Mouse (Mus musculus): ENCODE results near the gene Med15. TPM values are rescaled to one million over a fixed set of nuclear protein-coding genes. Genes with fewer than 3 reads are reported as not detected.
"Not testable (repeated sequence)": the region's sequence is repeated elsewhere in the genome, so short reads cannot be mapped to it uniquely, and the experiment has no call there.

Gene Med15
- polyA plus RNA-seq, 1 experiment from 2014 or later = 42.0 TPM

GRCm38 (mm10) chr16:17742810-17743209 lies 10.1 kb upstream of the Med15 start:
- Histone ChIP-seq H3K4me2 (replicated peaks) (no peak overlapping the region), H3K4me1 (replicated peaks; ENCODE audit: control insufficient read depth, insufficient read depth, low read length) (no peaks in the 10 kb centered on the region), H3K9ac (no peak overlapping the region), H3K36me3 (replicated peaks; ENCODE audit: control insufficient read depth, insufficient read depth) (no peaks in the 10 kb centered on the region), H3K4me3 (replicated peaks; ENCODE audit: low read length) (no peak overlapping the region), H3K9me3 (ENCODE audit: control insufficient read depth, low read length) (no peaks in the 10 kb centered on the region), H3K27me3 (ENCODE audit: control insufficient read depth, insufficient read depth, low read length) (no peaks in the 10 kb centered on the region), H3K27ac (no peak overlapping the region)
- 75% methylated on average over 1 of the region's 1 CpGs for WGBS
- ATAC-seq (ENCODE audit: low FRiP score) = no peak
- DNase-seq (ENCODE audit: low spot score) = no peak

- Histone ChIP-seq H3K27me3 (ENCODE audit: control insufficient read depth, insufficient read depth, low read length) (no peaks in the 10 kb centered on the region), H3K27ac (no peak overlapping the region), H3K36me3 (replicated peaks; ENCODE audit: control insufficient read depth, insufficient read depth) (no peaks in the 10 kb centered on the region), H3K4me3 (replicated peaks; ENCODE audit: low read length) (no peak overlapping the region), H3K9me3 (ENCODE audit: control insufficient read depth, low read length) (no peaks in the 10 kb centered on the region), H3K4me1 (replicated peaks; ENCODE audit: control insufficient read depth, insufficient read depth, low read length) (no peaks in the 10 kb centered on the region), H3K4me2 (replicated peaks) (no peak overlapping the region), H3K9ac (no peak overlapping the region)
- DNase-seq (ENCODE audit: low spot score) (no peak), ATAC-seq (ENCODE audit: low FRiP score) (no peak)
- WGBS = 93% methylated on average over 4 of the region's 4 CpGs
Measured at GRCm38 (mm10) chr16:17740080-17740479, 7.4 kb upstream of the Med15 start.

GRCm38 (mm10) chr16:17736156-17736555 lies 3.5 kb upstream of the Med15 start:
- no peaks in the 10 kb centered on the region for H3K36me3 ChIP-seq (replicated peaks; ENCODE audit: control insufficient read depth, insufficient read depth)
- H3K9ac ChIP-seq = no peak overlapping the region
- no peak overlapping the region for H3K4me3 ChIP-seq (replicated peaks; ENCODE audit: low read length)
- no peaks in the 10 kb centered on the region for H3K4me1 ChIP-seq (replicated peaks; ENCODE audit: control insufficient read depth, insufficient read depth, low read length)
- no peak for DNase-seq (ENCODE audit: low spot score)
- H3K9me3 ChIP-seq (ENCODE audit: control insufficient read depth, low read length) = no peaks in the 10 kb centered on the region
- H3K4me2 ChIP-seq (replicated peaks) = no peak overlapping the region
- 69% methylated on average over 4 of the region's 4 CpGs for WGBS
- H3K27me3 ChIP-seq (ENCODE audit: control insufficient read depth, insufficient read depth, low read length) = no peaks in the 10 kb centered on the region; the same call in 1 of the 2 replicates
- H3K27ac ChIP-seq = no peak overlapping the region
- ATAC-seq (ENCODE audit: low FRiP score) = no peak

DNA sequence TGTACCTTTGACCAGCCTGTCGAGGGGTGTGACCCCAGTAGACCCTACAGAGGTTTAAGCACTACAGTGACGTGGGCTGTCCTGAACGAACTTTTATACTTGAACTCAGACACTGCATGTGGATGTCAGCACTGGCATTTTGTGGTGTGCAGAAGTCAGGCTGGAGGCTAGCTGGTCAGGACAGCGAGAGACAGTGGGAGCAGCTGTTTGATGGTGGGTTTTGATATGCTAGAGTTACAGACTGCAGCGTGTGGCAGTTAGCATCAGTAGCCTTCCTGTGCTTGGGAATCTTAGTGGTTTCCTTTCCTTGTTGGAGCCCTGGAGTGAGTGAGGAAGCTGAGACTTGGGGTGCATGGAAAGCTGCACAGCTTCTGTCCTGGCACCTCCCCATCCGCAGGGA lies 2.2 kb upstream of the Med15 start:
- not testable (repeated sequence) for H3K9ac ChIP-seq; H3K4me3 ChIP-seq (replicated peaks; ENCODE audit: low read length); DNase-seq (ENCODE audit: low spot score); H3K4me2 ChIP-seq (replicated peaks); ATAC-seq (ENCODE audit: low FRiP score); H3K27me3 ChIP-seq (ENCODE audit: control insufficient read depth, insufficient read depth, low read length); H3K4me1 ChIP-seq (replicated peaks; ENCODE audit: control insufficient read depth, insufficient read depth, low read length); H3K27ac ChIP-seq; H3K9me3 ChIP-seq (ENCODE audit: control insufficient read depth, low read length); H3K36me3 ChIP-seq (replicated peaks; ENCODE audit: control insufficient read depth, insufficient read depth)
- WGBS = 85% methylated on average over 6 of the region's 6 CpGs

DNA sequence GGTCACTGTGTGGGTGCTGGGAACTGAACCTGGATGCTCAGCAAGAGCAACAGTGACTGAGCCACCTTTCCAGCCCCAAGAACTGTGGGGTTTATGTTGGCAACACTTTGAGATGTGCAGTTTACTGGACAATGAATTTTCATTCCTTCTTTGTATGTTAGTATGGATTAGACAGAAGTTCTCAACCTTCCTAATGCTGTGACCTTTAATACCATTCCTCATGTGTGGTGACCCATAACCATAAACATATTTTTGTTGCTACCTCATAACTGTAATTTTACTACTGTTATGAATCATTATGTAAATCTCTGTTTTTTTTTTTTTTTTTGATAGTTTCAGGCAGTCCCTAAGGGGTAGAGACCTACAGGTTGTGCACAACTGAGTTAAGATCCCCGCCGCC lies 955 bp upstream of the Med15 start:
- Histone ChIP-seq H3K27ac (no peak overlapping the region), H3K9ac (no peak overlapping the region), H3K36me3 (replicated peaks; ENCODE audit: control insufficient read depth, insufficient read depth) (no peaks in the 10 kb centered on the region), H3K4me1 (replicated peaks; ENCODE audit: control insufficient read depth, insufficient read depth, low read length) (no peaks in the 10 kb centered on the region), H3K4me3 (replicated peaks; ENCODE audit: low read length) (no peak overlapping the region), H3K4me2 (replicated peaks) (peak overlapping the region; percentile 22), H3K9me3 (ENCODE audit: control insufficient read depth, low read length) (no peaks in the 10 kb centered on the region), H3K27me3 (ENCODE audit: control insufficient read depth, insufficient read depth, low read length) (no peaks in the 10 kb centered on the region; the same call in 1 of the 2 replicates)
- ATAC-seq (ENCODE audit: low FRiP score) (no peak), DNase-seq (ENCODE audit: low spot score) (no peak)
- WGBS = 47% methylated on average over 2 of the region's 2 CpGs

DNA sequence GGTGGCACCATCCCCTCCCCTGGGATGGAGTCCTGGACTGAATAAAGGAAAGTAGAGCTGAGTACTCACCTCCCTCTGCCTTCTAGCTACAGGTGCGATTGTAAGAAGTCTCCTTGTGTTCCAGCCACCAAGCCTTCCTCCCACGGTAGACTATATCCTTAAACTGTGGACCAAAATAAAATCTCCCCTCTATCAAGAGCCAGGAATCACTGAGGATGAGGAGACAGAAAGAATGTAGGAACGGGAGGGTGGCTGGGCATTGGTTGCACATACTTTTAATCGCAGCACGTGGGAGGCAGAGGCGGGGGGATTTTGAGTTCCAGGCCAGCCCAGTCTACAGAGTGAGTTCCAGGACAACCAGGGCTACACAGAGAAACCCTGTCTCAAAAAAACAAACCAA lies 260 bp downstream of the Med15 start:
- no peak for DNase-seq (ENCODE audit: low spot score)
- Histone ChIP-seq H3K9ac (no peak overlapping the region), H3K4me1 (replicated peaks; ENCODE audit: control insufficient read depth, insufficient read depth, low read length) (no peaks in the 10 kb centered on the region), H3K4me2 (replicated peaks) (no peak overlapping the region), H3K9me3 (ENCODE audit: control insufficient read depth, low read length) (no peaks in the 10 kb centered on the region), H3K27ac (no peak overlapping the region), H3K4me3 (replicated peaks; ENCODE audit: low read length) (no peak overlapping the region), H3K36me3 (replicated peaks; ENCODE audit: control insufficient read depth, insufficient read depth) (no peaks in the 10 kb centered on the region), H3K27me3 (ENCODE audit: control insufficient read depth, insufficient read depth, low read length) (no peaks in the 10 kb centered on the region; the same call in 1 of the 2 replicates)
- WGBS = 70% methylated on average over 6 of the region's 6 CpGs
- ATAC-seq (ENCODE audit: low FRiP score) = no peak

GRCm38 (mm10) chr16:17732021-17732420 lies 670 bp downstream of the Med15 start:
- no peak overlapping the region for H3K4me3 ChIP-seq (replicated peaks; ENCODE audit: low read length)
- H3K27ac ChIP-seq = no peak overlapping the region
- no peaks in the 10 kb centered on the region for H3K9me3 ChIP-seq (ENCODE audit: control insufficient read depth, low read length)
- H3K4me1 ChIP-seq (replicated peaks; ENCODE audit: control insufficient read depth, insufficient read depth, low read length) = no peaks in the 10 kb centered on the region
- no peak overlapping the region for H3K4me2 ChIP-seq (replicated peaks)
- no peaks in the 10 kb centered on the region for H3K36me3 ChIP-seq (replicated peaks; ENCODE audit: control insufficient read depth, insufficient read depth)
- H3K27me3 ChIP-seq (ENCODE audit: control insufficient read depth, insufficient read depth, low read length) = no peaks in the 10 kb centered on the region; the same call in 1 of the 2 replicates
- DNase-seq (ENCODE audit: low spot score) = no peak
- no peak for ATAC-seq (ENCODE audit: low FRiP score)
- 46% methylated on average over 3 of the region's 3 CpGs for WGBS
- no peak overlapping the region for H3K9ac ChIP-seq

- Histone ChIP-seq H3K9me3 (ENCODE audit: control insufficient read depth, low read length) (no peaks in the 10 kb centered on the region), H3K4me3 (replicated peaks; ENCODE audit: low read length) (no peak overlapping the region), H3K4me2 (replicated peaks) (no peak overlapping the region), H3K27me3 (ENCODE audit: control insufficient read depth, insufficient read depth, low read length) (no peaks in the 10 kb centered on the region; the same call in 1 of the 2 replicates), H3K4me1 (replicated peaks; ENCODE audit: control insufficient read depth, insufficient read depth, low read length) (no peaks in the 10 kb centered on the region), H3K9ac (no peak overlapping the region), H3K36me3 (replicated peaks; ENCODE audit: control insufficient read depth, insufficient read depth) (no peaks in the 10 kb centered on the region), H3K27ac (no peak overlapping the region)
- DNase-seq (ENCODE audit: low spot score) = no peak
- no peak for ATAC-seq (ENCODE audit: low FRiP score)
Measured at GRCm38 (mm10) chr16:17729974-17730373, 2.7 kb downstream of the Med15 start.

DNA sequence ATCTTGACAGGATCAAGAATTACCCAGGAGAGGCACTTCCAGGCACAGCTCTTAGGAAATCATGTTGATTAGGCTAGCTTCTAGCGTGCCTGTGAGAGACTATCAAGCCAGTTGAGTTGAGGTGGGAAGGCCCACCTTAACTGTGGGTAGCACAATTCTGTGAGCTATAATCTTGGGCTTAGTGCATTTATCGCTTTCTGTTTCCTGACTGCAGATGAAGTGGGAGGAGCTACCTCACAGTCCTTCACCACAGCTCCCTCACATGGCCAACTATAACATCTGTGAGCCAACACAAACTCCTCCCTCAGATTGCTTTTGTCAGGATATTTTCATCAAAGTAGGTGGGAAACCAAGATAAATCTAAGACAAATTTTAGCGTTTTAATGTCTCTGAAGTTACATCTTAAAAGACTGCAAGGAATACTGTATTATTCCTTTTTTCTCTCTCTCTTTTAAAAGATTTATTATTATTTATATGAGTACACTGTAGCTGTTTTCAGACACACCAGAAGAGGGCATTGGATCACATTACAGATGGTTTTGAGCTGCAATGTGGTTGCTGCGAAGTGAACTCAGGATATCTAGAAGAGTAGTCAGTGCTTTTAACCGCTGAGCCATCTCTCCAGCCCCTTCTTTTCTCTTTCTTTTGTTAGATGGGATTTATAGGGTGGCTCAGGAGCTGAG lies 5.4 kb downstream of the Med15 start:
- no peak for ATAC-seq (ENCODE audit: low FRiP score)
- WGBS = 14% methylated on average over 5 of the region's 5 CpGs
- H3K4me2 ChIP-seq (replicated peaks) = peak overlapping the region; percentile 29; the same call in 1 of the 2 replicates

DNA sequence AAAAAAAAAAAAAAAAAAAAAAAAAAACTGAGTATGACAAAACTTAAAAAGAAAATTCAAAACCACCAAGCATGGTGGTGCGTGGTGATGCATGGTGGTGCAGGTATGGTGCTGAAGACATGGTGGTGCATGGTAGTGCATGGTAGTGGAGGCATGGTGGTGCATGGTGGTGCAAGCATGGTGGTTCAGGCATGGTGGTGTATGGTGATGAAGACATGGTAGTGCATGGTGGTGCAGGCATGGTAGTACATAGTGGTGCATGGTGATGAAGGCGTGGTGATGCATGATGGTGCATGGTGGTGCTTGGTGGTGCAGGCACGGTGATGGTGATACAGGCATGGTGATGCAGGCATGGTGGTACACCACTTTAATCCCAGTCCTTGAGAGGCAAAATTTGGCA lies 8.2 kb downstream of the Med15 start:
- Histone ChIP-seq H3K27me3 (ENCODE audit: control insufficient read depth, insufficient read depth, low read length) (no peaks in the 10 kb centered on the region), H3K9ac (no peak overlapping the region), H3K4me1 (replicated peaks; ENCODE audit: control insufficient read depth, insufficient read depth, low read length) (peaks cover 13% of the 10 kb centered on the region), H3K36me3 (replicated peaks; ENCODE audit: control insufficient read depth, insufficient read depth) (no peaks in the 10 kb centered on the region), H3K9me3 (ENCODE audit: control insufficient read depth, low read length) (no peaks in the 10 kb centered on the region), H3K4me3 (replicated peaks; ENCODE audit: low read length) (no peak overlapping the region), H3K4me2 (replicated peaks) (no peak overlapping the region), H3K27ac (no peak overlapping the region)
- WGBS = 97% methylated on average over 3 of the region's 3 CpGs
- ATAC-seq (ENCODE audit: low FRiP score) (no peak), DNase-seq (ENCODE audit: low spot score) (no peak)

More for the DNA sequence above, 5.4 kb downstream of the Med15 start:
- no peak overlapping the region; the same call in 1 of the 2 replicates for H3K9ac ChIP-seq
- H3K4me1 ChIP-seq (replicated peaks; ENCODE audit: control insufficient read depth, insufficient read depth, low read length) = no peaks in the 10 kb centered on the region
- no peak overlapping the region for H3K27ac ChIP-seq
- no peaks in the 10 kb centered on the region for H3K27me3 ChIP-seq (ENCODE audit: control insufficient read depth, insufficient read depth, low read length)
- no peaks in the 10 kb centered on the region for H3K9me3 ChIP-seq (ENCODE audit: control insufficient read depth, low read length)
- H3K36me3 ChIP-seq (replicated peaks; ENCODE audit: control insufficient read depth, insufficient read depth) = no peaks in the 10 kb centered on the region
- DNase-seq (ENCODE audit: low spot score) = peak; percentile 36
- H3K4me3 ChIP-seq (replicated peaks; ENCODE audit: low read length) = no peak overlapping the region

Measured in hindbrain, embryonic 14.5 days (tissue).